Mouse (Mus musculus) megakaryocyte, embryonic 14.5 days (primary cell): Measurements from ENCODE around the gene Haghl. TPM values are rescaled to one million over a fixed set of nuclear protein-coding genes. Genes with fewer than 3 reads are reported as not detected.

Experiments used
- H3K27me3 ChIP-seq: replicated peaks from 2 replicates; pipeline ENCODE3; 2012; ENCODE audit warnings: inconsistent platforms
- H3K36me3 ChIP-seq: replicated peaks from 2 replicates; pipeline ENCODE3; 2012; ENCODE audit warnings: low read length, inconsistent platforms, mixed read lengths
- H3K4me1 ChIP-seq: 2 replicates; pipeline ENCODE4 v1.6.1; 2012; ENCODE audit warnings: inconsistent platforms
- H3K4me3 ChIP-seq: replicated peaks from 2 replicates; pipeline ENCODE3; 2012; ENCODE audit warnings: moderate library complexity, mild to moderate bottlenecking, inconsistent platforms
- H3K9me3 ChIP-seq: 2 replicates; pipeline ENCODE4 v1.6.1; 2012; ENCODE audit warnings: inconsistent platforms
- FLI1 ChIP-seq: IDR thresholded peaks from 2 replicates; pipeline ENCODE4 v1.6.1; 2012; ENCODE audit warnings: low read length, inconsistent platforms, mixed read lengths
- GATA1 ChIP-seq: IDR thresholded peaks from 3 replicates; pipeline ENCODE4 v1.6.1; 2012; ENCODE audit warnings: mixed read lengths, low read length, inconsistent platforms, borderline replicate concordance
- polyA plus RNA-seq: library from polyadenylated mRNA; stranded (reverse); fragments of >175 nt; gene quantifications from 2 replicates; pipeline ENCODE4 v1.2.3, GENCODE M21; 2012; ENCODE audit warnings: low replicate concordance; ENCODE audit not compliant: insufficient read depth

Gene Haghl
- polyA plus RNA-seq, 1 experiment: 29.7 TPM

DNA sequence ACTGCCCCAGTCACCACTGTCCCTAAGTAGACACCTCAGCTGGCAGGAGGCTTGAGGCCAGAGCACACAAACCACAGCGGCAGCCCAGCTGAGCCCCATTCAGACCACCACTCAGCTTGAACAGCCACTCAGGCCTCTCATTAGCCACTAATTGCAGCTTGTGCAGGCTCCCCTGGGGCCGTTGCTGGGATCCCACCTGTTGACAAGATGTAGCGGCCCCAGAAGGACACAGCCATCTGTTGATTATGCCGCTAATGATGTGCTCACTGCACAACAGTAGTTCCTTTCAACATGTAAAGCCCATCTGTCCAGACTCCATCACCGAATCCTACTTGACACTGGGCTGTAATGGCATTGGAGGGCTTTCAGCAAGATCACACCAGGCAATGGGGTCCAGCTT, 19.6 kb downstream of the Haghl start:
- Histone ChIP-seq H3K4me3 (no peak overlapping the region), H3K9me3 (no peaks in the 10 kb centered on the region), H3K27me3 (peaks cover 52% of the 10 kb centered on the region), H3K36me3 (no peaks in the 10 kb centered on the region), H3K4me1 (no peaks in the 10 kb centered on the region)
- TF ChIP-seq FLI1 (no peak), GATA1 (no peak)

DNA sequence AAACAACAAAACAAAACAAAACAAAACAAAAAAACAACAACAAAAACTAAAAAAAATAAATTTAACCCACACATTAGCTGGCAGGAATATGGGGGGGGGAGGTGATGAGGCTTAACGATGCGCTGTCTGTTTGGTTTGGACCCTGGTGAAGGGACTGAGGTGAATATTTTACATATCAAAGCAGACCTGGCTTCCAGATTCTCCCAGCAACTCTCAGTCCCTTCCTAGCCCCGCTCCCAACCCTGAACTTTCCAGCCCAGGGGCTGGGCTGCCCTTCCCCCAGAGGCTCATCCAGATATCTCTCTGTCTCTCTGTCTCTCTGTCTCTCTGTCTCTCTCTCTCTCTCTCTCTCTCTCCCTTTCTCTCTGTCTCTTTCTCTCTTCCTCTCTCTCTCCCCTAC, 22.9 kb downstream of the Haghl start:
- Histone ChIP-seq H3K4me1 (no peaks in the 10 kb centered on the region), H3K4me3 (no peak overlapping the region), H3K9me3 (no peaks in the 10 kb centered on the region), H3K27me3 (peaks cover 46% of the 10 kb centered on the region), H3K36me3 (no peaks in the 10 kb centered on the region)
- TF ChIP-seq GATA1 (no peak), FLI1 (no peak)

DNA sequence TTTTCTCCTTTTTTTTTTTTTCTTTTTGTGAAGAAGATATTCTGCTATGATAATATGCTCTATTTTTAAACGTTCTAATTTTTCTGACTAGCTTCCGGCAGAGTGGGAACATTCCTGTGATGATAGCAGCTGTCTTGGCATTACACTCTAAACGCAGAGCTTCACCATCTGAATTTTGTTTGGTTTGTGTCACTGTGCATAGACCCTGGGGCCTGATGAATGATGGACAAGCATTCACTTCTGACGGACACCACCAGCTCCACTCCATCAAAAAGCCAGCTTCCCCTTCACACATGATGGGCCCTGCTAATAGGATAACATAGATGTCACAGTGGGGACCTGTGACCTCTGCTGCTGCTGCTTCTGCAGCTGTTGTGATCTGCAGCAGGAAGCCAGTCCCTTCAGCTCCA, 23.9 kb downstream of the Haghl start:
- H3K27me3 ChIP-seq: peaks cover 44% of the 10 kb centered on the region

DNA sequence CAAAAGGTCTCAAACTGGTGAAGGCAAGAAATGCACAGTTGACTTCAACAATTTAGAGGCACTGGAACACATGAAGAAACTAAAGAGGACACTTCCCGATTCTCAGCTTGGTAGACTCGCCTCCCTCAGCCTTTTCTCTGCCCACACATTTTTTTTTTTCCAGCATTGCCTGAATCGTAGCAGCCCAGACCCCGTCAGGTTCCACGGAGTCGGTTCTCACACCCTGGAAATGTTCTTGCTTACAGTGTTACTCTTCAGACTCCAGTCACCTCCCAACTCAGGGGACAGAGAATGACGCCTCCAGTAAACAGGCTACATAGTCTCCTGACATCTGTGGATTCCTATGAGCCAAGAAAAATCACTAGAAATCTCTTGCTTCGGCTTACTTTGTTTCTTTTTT, 25.3 kb downstream of the Haghl start:
- H3K9me3 ChIP-seq: no peaks in the 10 kb centered on the region
- H3K4me3 ChIP-seq: no peak overlapping the region
- no peak for TF ChIP-seq GATA1
- TF ChIP-seq FLI1: no peak
- H3K36me3 ChIP-seq: no peaks in the 10 kb centered on the region
- H3K27me3 ChIP-seq: peaks cover 47% of the 10 kb centered on the region
- H3K4me1 ChIP-seq: no peaks in the 10 kb centered on the region

More for the DNA sequence above, 23.9 kb downstream of the Haghl start:
- H3K4me3 ChIP-seq: no peak overlapping the region
- no peaks in the 10 kb centered on the region for H3K36me3 ChIP-seq
- TF ChIP-seq FLI1 (no peak), GATA1 (no peak)
- H3K4me1 ChIP-seq: no peaks in the 10 kb centered on the region
- no peaks in the 10 kb centered on the region for H3K9me3 ChIP-seq

DNA sequence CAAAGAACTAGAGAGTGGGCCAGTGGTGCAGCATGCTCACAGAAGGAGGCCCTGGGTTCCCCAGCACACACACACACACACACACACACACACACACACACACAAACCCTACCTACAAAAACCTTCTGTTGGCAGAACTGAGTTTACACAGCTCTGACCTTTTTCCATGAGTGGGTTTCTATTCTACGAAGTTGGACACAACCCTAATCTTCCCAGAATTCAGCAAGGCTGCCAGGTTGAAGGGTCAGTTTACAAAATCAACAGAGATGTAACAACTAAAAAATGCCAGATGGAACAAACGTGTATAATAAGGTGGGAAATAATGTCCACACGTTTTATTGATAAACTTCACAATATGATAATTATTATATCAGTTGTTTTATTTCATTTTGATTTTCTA, 27.8 kb downstream of the Haghl start:
- H3K9me3 ChIP-seq: no peaks in the 10 kb centered on the region
- no peaks in the 10 kb centered on the region for H3K4me1 ChIP-seq
- no peaks in the 10 kb centered on the region for H3K36me3 ChIP-seq
- TF ChIP-seq GATA1 (no peak), FLI1 (no peak)
- H3K27me3 ChIP-seq: peaks cover 68% of the 10 kb centered on the region
- H3K4me3 ChIP-seq: no peak overlapping the region

DNA sequence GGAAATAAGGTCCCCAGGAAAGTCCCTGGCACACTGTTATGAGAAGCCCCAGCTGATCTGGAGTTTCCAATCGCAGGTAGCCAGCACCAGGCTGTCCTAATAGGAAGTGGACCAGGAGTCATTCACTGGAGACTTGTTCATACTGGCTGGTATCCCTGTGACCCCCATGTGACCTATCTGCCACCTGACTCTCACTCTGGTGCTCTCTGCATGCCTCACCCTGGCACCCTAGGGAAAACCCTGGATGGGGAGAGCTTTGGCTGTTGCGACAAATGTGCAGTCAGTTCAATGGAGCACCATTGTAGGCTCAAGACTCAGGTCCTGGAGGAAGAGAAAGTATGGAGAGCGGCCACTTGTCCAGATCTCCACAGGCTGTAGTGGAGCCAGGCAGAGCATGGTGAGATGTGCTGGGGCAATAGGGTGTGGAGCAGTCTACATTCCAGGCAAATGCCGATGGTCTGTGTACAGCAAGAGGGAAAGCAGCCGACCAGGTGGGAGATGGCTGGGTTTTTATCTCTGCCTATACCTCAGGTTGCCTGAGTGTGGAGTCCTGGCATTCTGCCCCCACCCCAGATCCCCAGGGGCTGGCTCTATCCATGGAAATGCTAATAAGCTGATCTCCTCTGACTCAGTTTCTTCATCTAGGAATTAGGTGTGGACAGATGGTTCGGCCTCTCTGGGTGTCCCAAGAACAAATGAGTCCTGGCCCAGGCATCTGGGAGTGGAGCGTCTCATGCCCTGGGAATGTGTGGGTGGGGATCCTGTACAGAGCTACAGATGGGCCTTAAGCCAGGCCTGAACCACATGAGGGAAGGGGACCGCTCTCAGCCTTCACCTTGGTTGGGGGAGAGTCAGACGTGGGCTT, 28.9 kb downstream of the Haghl start:
- Histone ChIP-seq H3K4me3 (no peak overlapping the region), H3K9me3 (no peaks in the 10 kb centered on the region), H3K4me1 (no peaks in the 10 kb centered on the region), H3K27me3 (peaks cover 72% of the 10 kb centered on the region), H3K36me3 (no peaks in the 10 kb centered on the region)
- TF ChIP-seq FLI1 (no peak), GATA1 (no peak)

DNA sequence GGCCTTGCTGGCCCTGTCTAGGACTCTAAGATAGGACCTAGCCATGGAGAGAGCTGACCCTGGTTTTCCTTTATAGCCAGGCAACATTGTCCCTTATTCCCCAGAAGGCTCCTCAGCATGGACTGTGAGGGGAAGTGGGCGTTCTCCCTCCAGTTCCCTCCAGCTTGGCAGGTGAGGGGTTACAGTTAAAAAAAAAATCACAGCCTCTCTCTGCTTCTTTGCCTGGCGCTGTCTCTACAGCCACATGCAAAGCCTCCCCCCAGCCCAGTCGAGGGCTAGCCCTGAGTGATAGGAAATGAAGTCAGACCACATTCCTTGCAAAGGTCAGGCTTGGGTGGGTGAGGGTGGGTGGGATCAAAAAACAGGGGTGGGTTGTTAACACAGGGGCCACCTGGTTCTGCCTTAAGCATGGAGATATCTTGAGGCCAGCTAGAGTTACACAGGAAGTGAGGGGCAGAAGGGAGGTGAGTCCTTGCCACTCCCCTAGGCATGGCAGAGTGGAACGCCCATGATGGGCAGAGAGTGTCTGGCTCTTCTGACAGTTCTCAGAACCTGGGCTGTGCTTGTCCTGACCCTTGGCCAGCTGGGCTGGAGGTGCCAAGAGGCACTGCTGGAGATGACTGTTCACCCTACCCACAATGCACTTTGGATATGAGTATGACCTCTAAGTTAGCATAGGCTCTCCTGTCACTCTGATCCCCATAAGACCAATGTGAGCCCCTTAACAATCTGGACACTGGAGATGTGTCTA, 29.7 kb downstream of the Haghl start:
- TF ChIP-seq GATA1 (no peak), FLI1 (no peak)
- Histone ChIP-seq H3K27me3 (peaks cover 76% of the 10 kb centered on the region), H3K36me3 (no peaks in the 10 kb centered on the region), H3K4me3 (no peak overlapping the region), H3K4me1 (no peaks in the 10 kb centered on the region), H3K9me3 (no peaks in the 10 kb centered on the region)

DNA sequence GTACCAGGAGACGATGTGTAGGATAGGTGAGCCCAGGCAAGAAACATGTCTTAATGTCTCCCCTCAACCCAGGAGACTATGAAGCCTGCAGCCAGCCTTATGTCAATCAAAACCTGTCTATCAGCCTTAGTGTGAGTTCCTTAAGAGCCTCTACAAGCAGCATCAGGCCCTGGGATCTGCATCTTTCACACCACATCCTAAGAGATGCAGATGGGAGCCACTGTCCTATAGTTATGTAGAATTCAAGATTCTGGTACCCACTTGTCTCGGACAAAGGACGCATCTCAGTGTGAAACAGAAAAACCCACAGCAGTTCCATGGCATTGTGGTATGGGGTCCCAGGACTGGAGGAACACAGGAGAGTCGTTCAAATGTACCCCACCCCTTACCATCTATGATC, 30.4 kb downstream of the Haghl start:
- TF ChIP-seq GATA1: no peak
- TF ChIP-seq FLI1: no peak
- no peak overlapping the region for H3K4me3 ChIP-seq
- peaks cover 81% of the 10 kb centered on the region for H3K27me3 ChIP-seq
- H3K4me1 ChIP-seq: no peaks in the 10 kb centered on the region
- H3K36me3 ChIP-seq: no peaks in the 10 kb centered on the region
- H3K9me3 ChIP-seq: no peaks in the 10 kb centered on the region

DNA sequence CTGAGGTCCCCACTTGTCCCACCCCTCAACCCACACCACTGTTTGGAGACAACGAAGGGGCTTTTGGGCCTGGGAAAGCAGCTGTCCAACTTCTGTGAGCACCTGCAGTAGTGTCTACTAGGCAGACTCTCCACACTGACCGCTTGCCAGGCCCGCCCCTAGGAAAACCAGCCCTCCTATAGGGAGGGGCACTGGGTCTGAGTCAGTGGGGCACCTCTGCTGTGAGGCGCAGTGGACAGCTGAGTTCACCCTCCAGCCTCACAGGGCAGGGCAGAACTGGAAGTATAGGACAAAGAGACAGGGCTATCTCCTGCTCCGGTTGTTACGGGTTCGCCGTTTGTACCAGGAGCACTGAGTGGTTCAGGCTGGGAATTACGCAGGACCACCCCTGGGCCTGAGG, 31.2 kb downstream of the Haghl start, which contains the start of gene Msln:
Gene Msln, minus strand, starts transcription at position 138 of the 400 bp plus-strand sequence.
- H3K4me1 ChIP-seq: no peaks in the 10 kb centered on the region
- no peaks in the 10 kb centered on the region for H3K36me3 ChIP-seq
- H3K4me3 ChIP-seq: no peak within 1 kb of the TSS
- peaks cover 86% of the 10 kb centered on the region for H3K27me3 ChIP-seq
- H3K9me3 ChIP-seq: no peaks in the 10 kb centered on the region
- TF ChIP-seq GATA1 (no peak), FLI1 (no peak)

DNA sequence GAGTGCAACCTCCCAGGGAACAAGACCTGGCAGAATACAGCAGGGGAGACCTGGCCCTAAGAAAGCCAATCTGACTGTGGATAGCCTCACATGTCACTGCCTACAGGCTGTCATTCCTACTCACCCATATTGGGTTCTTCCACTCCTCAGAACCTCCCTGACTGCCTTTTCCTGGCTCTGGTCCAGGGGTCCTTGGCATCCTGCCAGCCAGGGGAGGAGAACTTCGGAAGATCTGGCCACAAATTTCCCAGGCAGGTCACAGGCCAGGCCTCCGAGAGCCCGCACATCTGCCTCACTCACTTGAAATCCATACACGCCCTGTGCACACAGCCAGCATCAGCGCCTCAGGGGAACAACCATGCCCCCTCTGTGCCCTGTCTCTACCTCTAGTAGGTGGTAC, 34.0 kb downstream of the Haghl start:
- H3K9me3 ChIP-seq: no peaks in the 10 kb centered on the region
- H3K4me1 ChIP-seq: no peaks in the 10 kb centered on the region
- TF ChIP-seq FLI1 (no peak), GATA1 (no peak)
- no peak overlapping the region for H3K4me3 ChIP-seq
- H3K27me3 ChIP-seq: peaks cover 83% of the 10 kb centered on the region
- no peaks in the 10 kb centered on the region for H3K36me3 ChIP-seq
